Mouse (Mus musculus): ENCODE measurements around the gene Rpl10-ps3. TPM values are rescaled to one million over a fixed set of nuclear protein-coding genes. Genes with fewer than 3 reads are reported as not detected.

Gene Rpl10-ps3
- 133 TPM for polyA plus RNA-seq (2014; fragmentation: Illumina TruSeq; extraction: RNeasy Lipid Tissue Mini Kit (QIAGEN cat#74804); ENCODE audit: low read depth, low replicate concordance)

DNA sequence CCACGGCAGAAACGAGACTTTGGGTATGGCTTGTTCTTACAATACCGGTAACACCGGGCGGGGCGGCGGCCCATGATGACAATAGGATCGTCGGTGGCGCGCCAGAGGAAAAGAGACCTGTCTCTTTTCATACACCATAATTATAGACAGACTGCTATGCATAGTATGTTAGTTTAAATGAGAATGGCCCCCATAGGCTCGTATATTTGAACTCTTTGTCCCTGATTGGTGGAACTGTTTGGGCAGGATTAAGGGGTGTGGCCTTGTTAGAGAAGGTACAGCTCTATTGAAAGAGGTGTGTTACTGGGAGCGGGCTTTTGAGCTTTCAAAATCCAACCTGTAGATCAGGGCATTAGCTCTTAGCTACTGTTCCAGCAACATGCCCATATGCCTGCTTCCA is at the start of gene Rpl10-ps3:
Gene Rpl10-ps3 (minus strand): TSS at position 101 of the 400 bp plus-strand sequence.

Other genes with a start within 250 kb of the Rpl10-ps3 start
- 31.1 TPM for gene Plet1, start 149.6 kb upstream of the Rpl10-ps3 start, polyA plus RNA-seq (2014; fragmentation: Illumina TruSeq; extraction: RNeasy Lipid Tissue Mini Kit (QIAGEN cat#74804); ENCODE audit: low read depth, low replicate concordance)
- 103 TPM for gene Pts, start 183.8 kb upstream of the Rpl10-ps3 start, polyA plus RNA-seq (2014; fragmentation: Illumina TruSeq; extraction: RNeasy Lipid Tissue Mini Kit (QIAGEN cat#74804); ENCODE audit: low read depth, low replicate concordance)
- 8.4 TPM for gene Il18, start 209.9 kb upstream of the Rpl10-ps3 start, polyA plus RNA-seq (2014; fragmentation: Illumina TruSeq; extraction: RNeasy Lipid Tissue Mini Kit (QIAGEN cat#74804); ENCODE audit: low read depth, low replicate concordance)
- gene Bco2, start 210.2 kb upstream of the Rpl10-ps3 start, polyA plus RNA-seq (2014; fragmentation: Illumina TruSeq; extraction: RNeasy Lipid Tissue Mini Kit (QIAGEN cat#74804); ENCODE audit: low read depth, low replicate concordance): 1.3 TPM
- gene Tex12, start 216.4 kb upstream of the Rpl10-ps3 start, polyA plus RNA-seq (2014; fragmentation: Illumina TruSeq; extraction: RNeasy Lipid Tissue Mini Kit (QIAGEN cat#74804); ENCODE audit: low read depth, low replicate concordance): not detected